Mouse (Mus musculus) left cerebral cortex, postnatal 25 days (tissue): Measurements from ENCODE around the gene Cd164. TPM values are rescaled to one million over a fixed set of nuclear protein-coding genes. Genes with fewer than 3 reads are reported as not detected.

Experiments used
- DNase-seq, 2 experiments: peaks; one replicate each; pipeline ENCODE4 v3.0.0; 2022; ENCODE audit warnings: low spot score in 2 of 2, mixed read lengths in 1 of 2
- intact Hi-C: fragments of 180-260 bp; cut with DNase I; formaldehyde crosslinking; loops from one replicate; pipeline ENCODE4 v1.15.1; 2025
- total RNA-seq, 2 experiments: library from RNA; stranded (reverse); gene quantifications; 2 replicates each; pipeline ENCODE4 v1.2.3; 2021

Cd164 gene
- total RNA-seq, 2 experiments from 2014 or later = 59.5 to 61.3 TPM

- intact Hi-C loops = no loop called here
- no peak for DNase-seq
Observed at GRCm38 (mm10) chr10:41543844-41544243, 24.6 kb downstream of the Cd164 start.

- intact Hi-C loops = no loop called here
- no peak for DNase-seq
Observed at GRCm38 (mm10) chr10:41544481-41545190, 25.4 kb downstream of the Cd164 start.

GRCm38 (mm10) chr10:41545224-41545755, 26.1 kb downstream of the Cd164 start:
- DNase-seq = no peak
- intact Hi-C loops = no loop called here

GRCm38 (mm10) chr10:41546396-41547165, 27.4 kb downstream of the Cd164 start:
- intact Hi-C loops = no loop called here
- DNase-seq = no peak

GRCm38 (mm10) chr10:41550711-41551110, 31.5 kb downstream of the Cd164 start:
- intact Hi-C loops = no loop called here
- no peak for DNase-seq

GRCm38 (mm10) chr10:41552319-41552718, 33.1 kb downstream of the Cd164 start:
- no peak for DNase-seq
- intact Hi-C loops = no loop called here

- intact Hi-C loops = no loop called here
- DNase-seq = peak; percentile 32 to 63
Observed at GRCm38 (mm10) chr10:41552847-41553589, 33.8 kb downstream of the Cd164 start.

GRCm38 (mm10) chr10:41553711-41554110, 34.5 kb downstream of the Cd164 start:
- intact Hi-C loops = no loop called here
- peak in 1 of 2 experiments; percentile 9 for DNase-seq

GRCm38 (mm10) chr10:41555081-41555480, 35.9 kb downstream of the Cd164 start:
- DNase-seq = no peak

GRCm38 (mm10) chr10:41558401-41558800, 39.2 kb downstream of the Cd164 start:
- intact Hi-C loops = no loop called here

More at GRCm38 (mm10) chr10:41555081-41555480, 35.9 kb downstream of the Cd164 start:
- intact Hi-C loops = no loop called here

GRCm38 (mm10) chr10:41561701-41562395, 42.6 kb downstream of the Cd164 start:
- DNase-seq = no peak
- intact Hi-C loops = no loop called here

More at GRCm38 (mm10) chr10:41558401-41558800, 39.2 kb downstream of the Cd164 start:
- no peak for DNase-seq

- intact Hi-C loops = no loop called here
- no peak for DNase-seq
Observed at GRCm38 (mm10) chr10:41565141-41565540, 45.9 kb downstream of the Cd164 start.

GRCm38 (mm10) chr10:41568306-41568705, 49.1 kb downstream of the Cd164 start:
- intact Hi-C loops = no loop called here
- DNase-seq = no peak

GRCm38 (mm10) chr10:41571065-41571464, 51.9 kb downstream of the Cd164 start:
- no peak for DNase-seq
- intact Hi-C loops = no loop called here

- intact Hi-C loops = no loop called here
- DNase-seq = peak; percentile 6 to 59
Observed at GRCm38 (mm10) chr10:41572274-41572673, 53.1 kb downstream of the Cd164 start.

GRCm38 (mm10) chr10:41573190-41573589, 54.0 kb downstream of the Cd164 start:
- intact Hi-C loops = no loop called here
- peak; percentile 11 to 48 for DNase-seq

GRCm38 (mm10) chr10:41575451-41576327, 56.5 kb downstream of the Cd164 start:
- intact Hi-C loops = no loop called here

GRCm38 (mm10) chr10:41576328-41576833, 57.2 kb downstream of the Cd164 start:
- DNase-seq = no peak
- intact Hi-C loops = no loop called here

More at GRCm38 (mm10) chr10:41575451-41576327, 56.5 kb downstream of the Cd164 start:
- no peak for DNase-seq
